Mouse (Mus musculus) embryonic facial prominence, embryonic 10.5 days (tissue): Measurements from ENCODE around the gene P3h4. TPM values are rescaled to one million over a fixed set of nuclear protein-coding genes. Genes with fewer than 3 reads are reported as not detected.
"Not testable (repeated sequence)": the region's sequence is repeated elsewhere in the genome, so short reads cannot be mapped to it uniquely, and the experiment has no call there.

Experiments
- DNase-seq: peaks from one replicate; pipeline ENCODE4 v3.0.0-alpha.2; 2017; ENCODE audit warnings: low spot score
- H3K27ac ChIP-seq: fragments of 300-500 bp; sonication (generic); replicated peaks from 2 replicates; pipeline ENCODE4 v1.5.1; 2016; ENCODE audit warnings: mild to moderate bottlenecking
- H3K27me3 ChIP-seq: fragments of 300-500 bp; sonication (generic); replicated peaks from 2 replicates; pipeline ENCODE4 v1.6.1; 2016; ENCODE audit warnings: low read depth, mild to moderate bottlenecking; ENCODE audit not compliant: poor library complexity, severe bottlenecking
- H3K36me3 ChIP-seq: fragments of 300-500 bp; sonication (generic); replicated peaks from 2 replicates; pipeline ENCODE4 v1.6.1; 2016; ENCODE audit warnings: mild to moderate bottlenecking, moderate library complexity
- H3K4me1 ChIP-seq: fragments of 300-500 bp; sonication (generic); 2 replicates; pipeline ENCODE4 v1.6.1; 2016
- H3K4me3 ChIP-seq: fragments of 300-500 bp; sonication (generic); 2 replicates; pipeline ENCODE4 v1.5.1; 2016; ENCODE audit warnings: mild to moderate bottlenecking, moderate library complexity
- H3K9me3 ChIP-seq: fragments of 300-500 bp; sonication (generic); 2 replicates; pipeline ENCODE4 v1.6.1; 2016; ENCODE audit warnings: mild to moderate bottlenecking
- WGBS: fragments of 180-500 bp; shearing (Covaris S2); methylation state at CpG from one replicate; pipeline ENCODE4 v1.1.7; 2016; 5-methylcytosine and 5-hydroxymethylcytosine counted together
- microRNA-seq: library from miRNA; unstranded; fragments of <30 nt; microRNA quantifications from one replicate; pipeline ENCODE4, GENCODE M21; 2017
- polyA plus RNA-seq: library from polyadenylated mRNA; unstranded; fragments of >200 nt; fragmentation: Nextera tagmentation; extraction: Ambion mirVana; gene quantifications from 2 replicates; pipeline ENCODE4 v1.2.1, GENCODE M21; 2016

Gene P3h4
- polyA plus RNA-seq, 1 experiment from 2014 or later = 34.1 TPM

- Histone ChIP-seq H3K27me3 (peaks cover 44% of the 10 kb centered on the region), H3K4me3 (no peak overlapping the region), H3K27ac (no peak overlapping the region), H3K36me3 (no peaks in the 10 kb centered on the region), H3K9me3 (no peaks in the 10 kb centered on the region), H3K4me1 (peaks cover 14% of the 10 kb centered on the region)
- DNase-seq = peak; percentile 79
- 15% methylated on average over 8 of the region's 8 CpGs for WGBS
Observed at GRCm38 (mm10) chr11:100362209-100362978, 52.2 kb downstream of the P3h4 start.

DNA sequence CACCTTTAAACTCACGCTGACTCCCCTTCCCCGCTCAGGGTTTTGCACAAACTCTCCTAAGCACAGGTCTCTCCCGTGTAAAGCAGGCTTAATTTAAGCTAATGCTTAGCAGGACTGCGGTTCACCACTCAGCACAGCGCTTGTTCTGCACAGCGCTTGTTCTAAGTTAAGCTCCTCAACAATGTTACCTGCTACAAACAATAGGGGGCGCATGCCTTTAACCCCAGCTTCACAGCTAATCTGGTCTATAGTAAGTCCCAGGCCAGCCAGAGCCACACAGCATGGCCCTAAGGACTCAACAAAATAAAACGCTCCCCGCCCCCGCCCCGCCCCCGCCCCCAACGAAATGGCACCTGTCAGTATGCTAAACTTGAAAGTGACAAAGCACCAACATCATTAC lies 53.6 kb downstream of the P3h4 start:
- Histone ChIP-seq H3K4me1 (peaks cover 20% of the 10 kb centered on the region), H3K27me3 (peaks cover 57% of the 10 kb centered on the region)
- DNase-seq, H3K27ac ChIP-seq, H3K9me3 ChIP-seq, H3K4me3 ChIP-seq, H3K36me3 ChIP-seq: not testable (repeated sequence)
- 29% methylated on average over 1 of the region's 13 CpGs for WGBS

- Histone ChIP-seq H3K4me1 (peaks cover 29% of the 10 kb centered on the region), H3K36me3 (no peaks in the 10 kb centered on the region), H3K27me3 (peaks cover 66% of the 10 kb centered on the region), H3K4me3 (no peak overlapping the region), H3K27ac (no peak overlapping the region), H3K9me3 (no peaks in the 10 kb centered on the region)
- DNase-seq = no peak
- WGBS = 82% methylated on average over 6 of the region's 6 CpGs
Observed at GRCm38 (mm10) chr11:100360175-100360574, 54.5 kb downstream of the P3h4 start.

Small RNAs within 50 kb of the gene (microRNA-seq; reads per million reads assigned to microRNA genes)
- gene Gm27374 = not detected

Other genes starting within 250 kb of the P3h4 start
- not detected in 2 replicates for gene Krt9, start 221.6 kb downstream of the P3h4 start, polyA plus RNA-seq
- 12.0 and 16.1 TPM in 2 replicates for gene Krt14, start 207.3 kb downstream of the P3h4 start, polyA plus RNA-seq
- not detected in 2 replicates for gene Krt16, start 165.9 kb downstream of the P3h4 start, polyA plus RNA-seq
- gene Krt17, start 153.8 kb downstream of the P3h4 start, polyA plus RNA-seq = 0.28 and 0.67 TPM in 2 replicates
- gene Krt42, start 145.0 kb downstream of the P3h4 start, polyA plus RNA-seq = not detected in 2 replicates
- gene Eif1, start 95.0 kb downstream of the P3h4 start, polyA plus RNA-seq = 1,675 and 1,681 TPM in 2 replicates
- gene Gast, start 80.4 kb downstream of the P3h4 start, polyA plus RNA-seq = 0.37 TPM in 1 of 2 replicates, not detected in the other
- gene Hap1, start 58.7 kb downstream of the P3h4 start, polyA plus RNA-seq = 14.0 and 14.2 TPM in 2 replicates
- gene Jup, start 17.1 kb downstream of the P3h4 start, polyA plus RNA-seq = 45.8 and 52.6 TPM in 2 replicates
- 61.4 and 67.0 TPM in 2 replicates for gene Fkbp10, start 861 bp upstream of the P3h4 start, polyA plus RNA-seq
- 150 and 156 TPM in 2 replicates for gene Nt5c3b, start 27.0 kb upstream of the P3h4 start, polyA plus RNA-seq
- 0.75 and 0.98 TPM in 2 replicates for gene Klhl10, start 27.1 kb upstream of the P3h4 start, polyA plus RNA-seq
- gene Klhl11, start 57.9 kb upstream of the P3h4 start, polyA plus RNA-seq = 7.4 and 8.5 TPM in 2 replicates
- 291 and 321 TPM in 2 replicates for gene Acly, start 113.2 kb upstream of the P3h4 start, polyA plus RNA-seq
- 1.4 and 1.7 TPM in 2 replicates for gene Ttc25, start 130.8 kb upstream of the P3h4 start, polyA plus RNA-seq
- 21.3 and 25.1 TPM in 2 replicates for gene Cnp, start 160.1 kb upstream of the P3h4 start, polyA plus RNA-seq
- 77.2 and 81.4 TPM in 2 replicates for gene Nkiras2, start 204.4 kb upstream of the P3h4 start, polyA plus RNA-seq
- 272 and 279 TPM in 2 replicates for gene Dnajc7, start 205.3 kb upstream of the P3h4 start, polyA plus RNA-seq